Mouse (Mus musculus) liver, embryonic 14.5 days (tissue): ENCODE measurements around the gene Wipf3. TPM values are rescaled to one million over a fixed set of nuclear protein-coding genes. Genes with fewer than 3 reads are reported as not detected.

Experiments used
- ATAC-seq: fragments of 200-750 bp; cut with Nextera tagmentation; 2 replicates; pipeline ENCODE4 v1.8.0; 2017; ENCODE audit warnings: moderate number of reproducible peaks, mild to moderate bottlenecking, moderate library complexity; ENCODE audit not compliant: insufficient read depth
- DNase-seq, 3 experiments: peaks; one replicate each; pipeline ENCODE4 v3.0.0-alpha.2; 2012 to 2013; ENCODE audit warnings: low read depth in 3 of 3, low spot score in 3 of 3
- H3K27ac ChIP-seq: fragments of 300-500 bp; sonication (generic); 2 replicates; pipeline ENCODE4 v1.5.1; 2014; ENCODE audit warnings: moderate library complexity, mild to moderate bottlenecking, control low read depth, inconsistent platforms
- H3K27me3 ChIP-seq: fragments of 300-500 bp; sonication (generic); 2 replicates; pipeline ENCODE4 v1.6.1; 2014; ENCODE audit warnings: mild to moderate bottlenecking, low read length, moderate library complexity; ENCODE audit not compliant: control insufficient read depth, insufficient read depth
- H3K36me3 ChIP-seq: fragments of 300-500 bp; sonication (generic); replicated peaks from 2 replicates; pipeline ENCODE4 v1.6.1; 2014; ENCODE audit warnings: low read depth; ENCODE audit not compliant: control insufficient read depth, insufficient read depth
- H3K4me1 ChIP-seq, 2 experiments: fragments of 200-500 bp in 1 of 2; fragments of 300-500 bp in 1 of 2; sonication (generic) in 1 of 2; replicated peaks; 2 replicates each; pipeline ENCODE4 v1.6.1; 2012 to 2014; ENCODE audit warnings: antibody characterized with exemption in 1 of 2, inconsistent platforms in 1 of 2, low read length in 1 of 2; ENCODE audit not compliant: control insufficient read depth in 2 of 2, insufficient read depth in 2 of 2
- H3K4me2 ChIP-seq: fragments of 300-500 bp; sonication (generic); 2 replicates; pipeline ENCODE4 v1.6.1; 2014; ENCODE audit warnings: low read depth, mild to moderate bottlenecking, control low read depth, moderate library complexity
- H3K4me3 ChIP-seq, 2 experiments: fragments of 200-500 bp in 1 of 2; fragments of 300-500 bp in 1 of 2; sonication (generic) in 1 of 2; 2 replicates each; pipeline ENCODE4 v1.5.1; 2012 to 2014; ENCODE audit warnings: low read depth in 2 of 2, low read length in 2 of 2, mild to moderate bottlenecking in 2 of 2, control low read depth in 1 of 2, inconsistent platforms in 1 of 2, moderate library complexity in 1 of 2; ENCODE audit not compliant: insufficient read depth in 1 of 2
- H3K9ac ChIP-seq: fragments of 300-500 bp; sonication (generic); replicated peaks from 2 replicates; pipeline ENCODE4 v1.6.1; 2014; ENCODE audit warnings: mild to moderate bottlenecking, control low read depth, moderate library complexity
- H3K9me3 ChIP-seq: fragments of 300-500 bp; sonication (generic); 2 replicates; pipeline ENCODE4 v1.6.1; 2016; ENCODE audit warnings: low read length, mixed read lengths; ENCODE audit not compliant: control insufficient read depth
- CTCF ChIP-seq: IDR thresholded peaks from 2 replicates; pipeline ENCODE4 v1.5.1; 2016; ENCODE audit warnings: antibody characterized with exemption, low read depth, control low read depth
- EP300 ChIP-seq: IDR thresholded peaks from 2 replicates; pipeline ENCODE4 v1.6.1; 2016; ENCODE audit warnings: antibody characterized with exemption, low read depth
- WGBS: fragments of 180-500 bp; shearing (Covaris S2); extraction: QIAGEN DNeasy Blood & Tissue Kit; methylation state at CpG from one replicate; pipeline ENCODE4 v1.1.7; 2014; ENCODE audit not compliant: insufficient replicate concordance; 5-methylcytosine and 5-hydroxymethylcytosine counted together
- polyA plus RNA-seq, 2 experiments: library from polyadenylated mRNA; depleted of rRNA in 1 of 2; stranded (reverse) in 1 of 2; unstranded in 1 of 2; fragments of >200 nt; fragmentation: Nextera tagmentation in 1 of 2; extraction: Ambion mirVana in 1 of 2; gene quantifications; 2 replicates each; pipeline versions ENCODE4 v1.2.1 to v1.2.3; 2012 to 2014

Wipf3 gene
- polyA plus RNA-seq, 2 experiments = 0.09 to 0.19 TPM

DNA sequence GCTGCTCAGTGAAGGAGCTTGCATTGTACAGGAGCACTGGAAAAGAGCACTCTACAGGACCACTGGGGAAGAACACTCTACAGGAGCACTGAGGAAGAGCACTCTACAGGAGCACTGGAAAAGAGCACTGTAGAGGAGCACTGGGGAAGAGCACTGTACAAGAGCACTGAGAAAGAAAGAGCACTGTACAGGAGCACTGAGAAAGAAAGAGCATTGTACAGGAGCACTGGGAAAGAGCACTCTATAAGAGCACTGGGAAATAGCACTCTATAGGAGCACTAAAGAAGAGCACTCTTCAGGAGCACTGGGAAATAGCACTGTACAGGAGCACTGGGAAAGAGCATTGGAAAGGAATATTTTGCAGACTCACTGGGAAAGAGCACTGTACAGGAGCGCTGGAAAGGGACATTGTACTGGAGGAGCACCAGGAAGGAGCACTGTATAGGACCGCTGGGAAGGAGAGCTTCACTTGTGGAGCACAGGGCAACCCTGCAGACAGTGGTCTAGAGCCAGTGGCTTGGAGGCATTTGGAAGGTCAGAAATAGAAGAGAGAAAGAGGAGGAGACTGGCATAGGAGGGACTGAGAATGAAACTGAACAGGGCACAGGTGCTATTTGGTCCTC is 87.2 kb downstream of the Wipf3 start:
- no peaks in the 10 kb centered on the region for H3K27me3 ChIP-seq
- whole genome bisulfite sequencing = 70% methylated on average over 2 of the region's 2 CpGs
- H3K4me2 ChIP-seq = no peak overlapping the region
- DNase-seq (no peak), ATAC-seq (no peak)
- no peak overlapping the region for H3K4me3 ChIP-seq
- H3K9ac ChIP-seq = no peak overlapping the region
- TF ChIP-seq CTCF (no peak), EP300 (no peak)
- no peak overlapping the region for H3K27ac ChIP-seq
- H3K9me3 ChIP-seq = no peaks in the 10 kb centered on the region
- H3K4me1 ChIP-seq = no peaks in the 10 kb centered on the region
- H3K36me3 ChIP-seq = no peaks in the 10 kb centered on the region

DNA sequence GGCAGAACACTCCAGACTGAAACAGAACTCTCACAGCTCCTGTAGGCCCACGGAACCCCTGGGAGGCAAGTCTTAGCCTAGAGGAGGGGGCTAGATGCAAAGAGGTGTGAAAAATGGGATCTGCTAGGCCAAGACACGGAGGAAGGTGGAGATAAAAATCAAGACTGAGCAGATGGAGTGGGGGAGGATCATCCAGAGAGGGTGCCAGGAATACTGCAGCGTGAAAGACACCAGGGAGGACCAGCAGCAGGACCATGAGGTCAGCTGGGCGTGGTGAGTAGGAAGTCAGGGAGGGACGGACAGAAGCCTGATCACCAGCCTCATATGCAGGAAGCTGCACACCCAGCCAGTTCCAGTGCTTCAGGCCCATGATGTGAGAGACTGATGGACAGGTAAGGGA is 89.4 kb downstream of the Wipf3 start:
- WGBS = 37% methylated on average over 5 of the region's 5 CpGs
- ATAC-seq = no peak

GRCm38 (mm10) chr6:54528666-54529065 is 99.3 kb downstream of the Wipf3 start:
- Histone ChIP-seq H3K4me2 (no peak overlapping the region), H3K36me3 (no peaks in the 10 kb centered on the region), H3K27me3 (no peaks in the 10 kb centered on the region), H3K9ac (no peak overlapping the region), H3K27ac (no peak overlapping the region), H3K4me3 (no peak overlapping the region), H3K4me1 (peaks cover 0 to 12% of the 10 kb centered on the region in 2 experiments; a peak in 2 of 4 replicates), H3K9me3 (no peaks in the 10 kb centered on the region)
- DNase-seq = peak; percentile 9 to 31 (median 26)
- ATAC-seq = peak; percentile 75
- peak; percentile 69 for TF ChIP-seq EP300
- TF ChIP-seq CTCF = no peak
- 9% methylated on average over 8 of the region's 8 CpGs for WGBS

More for the DNA sequence above, 89.4 kb downstream of the Wipf3 start:
- no peaks in the 10 kb centered on the region for H3K36me3 ChIP-seq
- DNase-seq = no peak
- H3K9ac ChIP-seq = no peak overlapping the region
- H3K9me3 ChIP-seq = no peaks in the 10 kb centered on the region
- no peak overlapping the region for H3K27ac ChIP-seq
- no peaks in the 10 kb centered on the region for H3K4me1 ChIP-seq
- no peak for TF ChIP-seq CTCF
- no peak for TF ChIP-seq EP300
- no peak overlapping the region for H3K4me2 ChIP-seq
- H3K27me3 ChIP-seq = no peaks in the 10 kb centered on the region
- no peak overlapping the region for H3K4me3 ChIP-seq

DNA sequence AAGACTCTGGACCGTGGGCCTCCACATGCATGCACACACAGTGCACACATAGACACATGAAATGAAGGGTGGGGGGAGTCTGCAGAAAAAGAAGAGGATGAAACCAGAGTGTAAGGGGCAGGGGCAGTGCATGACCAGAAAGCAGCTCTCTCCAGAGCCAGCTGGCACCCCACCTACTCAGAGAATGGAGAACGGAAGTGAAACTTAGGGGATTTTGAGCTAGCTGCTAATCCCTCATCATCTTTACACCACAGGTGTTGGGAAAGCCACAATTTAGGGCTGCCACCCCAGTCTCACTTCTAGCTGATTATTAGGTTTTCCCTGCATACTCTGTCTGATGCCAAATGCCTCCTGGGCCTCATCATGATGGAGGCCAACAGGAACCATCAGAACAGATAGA is 100.8 kb downstream of the Wipf3 start:
- Histone ChIP-seq H3K4me1 (peaks cover 0 to 12% of the 10 kb centered on the region in 2 experiments; a peak in 2 of 4 replicates), H3K4me3 (no peak overlapping the region), H3K27me3 (no peaks in the 10 kb centered on the region), H3K36me3 (no peaks in the 10 kb centered on the region), H3K9me3 (no peaks in the 10 kb centered on the region), H3K4me2 (no peak overlapping the region), H3K27ac (no peak overlapping the region), H3K9ac (no peak overlapping the region)
- WGBS = 53% methylated on average over 2 of the region's 2 CpGs
- ATAC-seq (no peak), DNase-seq (no peak)
- TF ChIP-seq CTCF = no peak
- TF ChIP-seq EP300 = no peak

DNA sequence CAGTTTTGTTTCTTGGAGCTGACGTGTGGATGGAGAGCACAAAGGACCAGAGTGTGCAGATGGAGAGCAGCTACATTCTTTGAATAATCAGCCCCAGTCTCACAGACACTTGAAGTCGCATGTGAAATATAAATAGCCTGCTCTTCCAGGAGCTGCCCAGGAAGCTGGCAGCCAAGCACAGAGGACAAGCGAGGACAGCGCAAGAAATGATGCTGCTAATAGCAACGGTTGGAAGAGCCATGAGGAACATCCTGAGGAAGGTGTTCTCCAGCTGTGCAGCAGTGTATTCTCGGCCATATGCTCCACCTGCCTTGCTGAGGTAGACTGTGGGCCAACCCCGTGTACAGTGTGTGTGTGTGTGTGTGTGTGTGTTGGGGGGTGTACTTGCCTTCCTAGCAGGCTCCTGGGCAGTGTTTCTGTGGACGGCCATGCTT is 101.7 kb downstream of the Wipf3 start:
- TF ChIP-seq EP300 (no peak), CTCF (no peak)
- Histone ChIP-seq H3K9me3 (no peaks in the 10 kb centered on the region), H3K27me3 (no peaks in the 10 kb centered on the region), H3K4me1 (peaks cover 0 to 12% of the 10 kb centered on the region in 2 experiments; a peak in 2 of 4 replicates), H3K4me2 (no peak overlapping the region), H3K27ac (no peak overlapping the region), H3K9ac (no peak overlapping the region), H3K36me3 (no peaks in the 10 kb centered on the region), H3K4me3 (no peak overlapping the region)
- DNase-seq = no peak
- 51% methylated on average over 8 of the region's 8 CpGs for WGBS
- ATAC-seq = no peak
